Mouse (Mus musculus): Measurements from ENCODE around the gene Loxl4. TPM values are rescaled to one million over a fixed set of nuclear protein-coding genes. Genes with fewer than 3 reads are reported as not detected.

The Loxl4 gene
- polyA plus RNA-seq (2014; fragmentation: Illumina TruSeq; extraction: RNeasy Lipid Tissue Mini Kit (QIAGEN cat#74804); ENCODE audit: insufficient read depth, low read depth, low replicate concordance), result 0.58 TPM

GRCm38 (mm10) chr19:42612654-42613053 lies at the start of gene Loxl4:
Gene Loxl4 (minus strand): TSS chr19:42612813.

Other genes starting within 250 kb of the Loxl4 start
- gene Crtac1, start 181.0 kb downstream of the Loxl4 start, polyA plus RNA-seq (2014; fragmentation: Illumina TruSeq; extraction: RNeasy Lipid Tissue Mini Kit (QIAGEN cat#74804); ENCODE audit: insufficient read depth, low read depth, low replicate concordance), result not detected
- 11.9 TPM for gene R3hcc1l, start 94.1 kb downstream of the Loxl4 start, polyA plus RNA-seq (2014; fragmentation: Illumina TruSeq; extraction: RNeasy Lipid Tissue Mini Kit (QIAGEN cat#74804); ENCODE audit: insufficient read depth, low read depth, low replicate concordance)
- gene Pyroxd2, start 140.0 kb upstream of the Loxl4 start, polyA plus RNA-seq (2014; fragmentation: Illumina TruSeq; extraction: RNeasy Lipid Tissue Mini Kit (QIAGEN cat#74804); ENCODE audit: insufficient read depth, low read depth, low replicate concordance), result 1.2 TPM
- 5.6 TPM for gene Hps1, start 167.2 kb upstream of the Loxl4 start, polyA plus RNA-seq (2014; fragmentation: Illumina TruSeq; extraction: RNeasy Lipid Tissue Mini Kit (QIAGEN cat#74804); ENCODE audit: insufficient read depth, low read depth, low replicate concordance)